Mouse (Mus musculus) retina, adult 2 months (tissue): ENCODE data around the gene H2-Eb2.

Experiments used
- DNase-seq: peaks from one replicate; pipeline ENCODE4 v3.0.0-alpha.2; 2012; ENCODE audit warnings: low read depth, low spot score

Gene H2-Eb2

GRCm38 (mm10) chr17:34354539-34354938 lies 29.1 kb downstream of the H2-Eb2 start, which contains the start of gene Btnl2:
TSS of gene Btnl2 (plus strand) at chr17:34354822.
- no peak for DNase-seq

- no peak for DNase-seq
Measured at GRCm38 (mm10) chr17:34354940-34355339, 29.5 kb downstream of the H2-Eb2 start.

DNA sequence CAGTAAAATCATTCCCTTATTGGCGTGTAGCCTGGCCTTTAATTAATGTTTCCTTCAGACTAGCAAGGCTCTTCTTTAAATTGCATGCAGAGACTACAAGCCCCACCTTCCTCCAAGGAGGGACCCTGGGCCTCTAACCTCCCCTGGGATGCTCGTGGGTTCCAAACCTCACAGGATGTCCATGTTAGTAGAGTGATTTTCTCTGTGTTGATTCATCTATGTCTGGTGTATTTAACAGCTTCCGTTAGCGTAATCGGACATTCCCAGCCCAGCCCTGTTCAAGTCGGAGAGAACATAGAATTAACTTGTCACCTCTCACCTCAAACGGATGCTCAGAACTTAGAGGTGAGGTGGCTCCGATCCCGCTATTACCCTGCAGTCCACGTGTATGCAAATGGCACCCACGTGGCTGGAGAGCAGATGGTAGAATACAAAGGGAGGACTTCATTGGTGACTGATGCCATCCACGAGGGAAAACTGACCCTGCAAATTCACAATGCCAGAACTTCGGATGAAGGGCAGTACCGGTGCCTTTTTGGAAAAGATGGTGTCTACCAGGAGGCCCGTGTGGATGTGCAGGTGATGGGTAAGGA lies 37.6 kb downstream of the H2-Eb2 start:
- DNase-seq = no peak

DNA sequence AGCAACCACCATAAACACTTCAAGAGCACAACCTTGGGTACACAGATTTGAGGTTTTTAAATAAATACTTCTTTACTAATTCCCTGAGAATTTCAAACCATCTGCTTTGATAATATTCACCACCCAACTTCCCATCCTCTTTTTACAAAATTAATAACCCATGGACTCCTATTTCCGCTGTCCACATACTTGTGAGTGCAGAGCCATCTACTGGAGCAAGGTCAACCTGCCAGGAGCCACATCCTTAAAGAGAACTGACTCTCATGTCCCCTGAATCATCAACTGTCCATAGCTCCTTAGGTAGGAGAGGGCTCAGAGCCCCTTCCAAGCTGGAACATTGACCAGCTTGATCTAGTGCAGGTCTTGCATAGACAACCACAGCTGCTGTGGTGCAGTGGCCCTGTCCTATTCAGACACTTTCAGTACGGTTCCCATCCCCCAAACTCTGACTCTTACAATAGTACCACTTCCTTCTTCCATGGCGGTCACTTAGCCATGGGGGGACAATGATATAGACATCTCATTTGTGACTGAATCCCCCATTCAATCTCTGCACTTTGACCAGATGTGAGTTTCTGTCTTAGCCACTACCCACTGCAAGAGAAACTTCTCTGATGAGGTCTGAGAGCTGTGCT lies 38.3 kb downstream of the H2-Eb2 start:
- DNase-seq = no peak

DNA sequence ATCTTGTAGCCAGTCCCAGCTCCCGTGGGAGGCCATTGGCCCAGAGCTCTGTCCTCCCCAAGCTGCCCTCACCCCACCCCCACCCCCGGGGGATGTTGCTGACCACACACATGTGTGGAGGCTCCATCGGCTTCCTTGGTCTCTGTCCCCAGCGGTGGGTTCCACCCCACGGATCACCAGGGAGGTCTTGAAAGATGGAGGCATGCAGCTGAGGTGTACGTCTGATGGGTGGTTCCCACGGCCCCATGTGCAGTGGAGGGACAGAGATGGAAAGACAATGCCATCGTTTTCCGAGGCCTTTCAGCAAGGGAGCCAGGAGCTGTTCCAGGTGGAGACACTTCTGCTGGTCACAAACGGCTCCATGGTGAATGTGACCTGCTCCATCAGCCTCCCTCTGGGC lies 39.6 kb downstream of the H2-Eb2 start:
- no peak for DNase-seq

DNA sequence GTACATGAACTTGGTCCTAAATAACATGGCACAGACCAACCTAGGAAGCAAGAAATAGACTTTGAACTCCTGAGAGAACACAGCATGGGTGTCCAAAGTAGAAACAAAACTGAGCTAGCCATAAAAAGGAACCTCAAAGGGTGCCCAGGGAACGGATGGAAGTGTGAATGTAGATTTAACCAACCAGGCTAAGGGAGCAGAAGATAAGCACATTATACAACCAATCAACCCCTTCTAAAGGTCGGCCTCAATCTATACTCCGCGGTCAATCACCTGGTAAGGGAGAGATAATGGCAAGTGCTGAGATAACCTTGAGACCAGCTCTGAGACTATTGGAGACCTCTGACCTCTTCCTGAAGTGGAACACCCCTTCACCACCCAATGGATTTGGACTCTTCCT lies 45.1 kb downstream of the H2-Eb2 start:
- DNase-seq = no peak

DNA sequence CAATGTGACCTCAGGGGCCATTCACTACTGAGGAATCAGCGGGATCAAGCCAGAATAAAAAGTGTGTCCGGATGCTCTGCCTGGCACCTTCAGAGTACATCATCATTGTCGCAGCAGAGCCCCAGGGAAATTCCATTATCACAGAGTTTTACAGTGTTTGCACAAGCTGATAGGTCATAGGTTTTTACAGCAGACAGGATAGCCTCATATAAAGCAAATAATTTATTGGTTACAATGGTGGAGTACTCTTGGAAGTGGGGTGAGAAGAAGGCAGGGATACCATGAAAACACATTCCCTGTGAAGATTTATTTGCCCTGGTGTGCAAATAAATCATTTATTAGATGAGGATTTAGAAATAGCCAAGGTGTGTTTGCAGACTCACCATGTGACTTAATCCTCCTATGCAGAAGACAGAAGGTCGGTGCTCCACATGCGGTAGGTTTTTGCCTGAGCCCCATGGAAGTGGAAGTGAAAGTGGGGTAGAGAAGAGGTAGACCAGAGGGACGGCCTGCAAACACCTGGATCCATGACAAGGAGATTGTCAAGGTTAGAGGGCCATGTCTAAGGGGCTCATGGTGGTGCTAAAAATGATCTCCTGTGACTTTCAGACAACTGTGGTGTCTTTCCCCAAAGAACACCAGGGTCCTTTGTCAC lies 47.7 kb downstream of the H2-Eb2 start:
- DNase-seq = no peak

DNA sequence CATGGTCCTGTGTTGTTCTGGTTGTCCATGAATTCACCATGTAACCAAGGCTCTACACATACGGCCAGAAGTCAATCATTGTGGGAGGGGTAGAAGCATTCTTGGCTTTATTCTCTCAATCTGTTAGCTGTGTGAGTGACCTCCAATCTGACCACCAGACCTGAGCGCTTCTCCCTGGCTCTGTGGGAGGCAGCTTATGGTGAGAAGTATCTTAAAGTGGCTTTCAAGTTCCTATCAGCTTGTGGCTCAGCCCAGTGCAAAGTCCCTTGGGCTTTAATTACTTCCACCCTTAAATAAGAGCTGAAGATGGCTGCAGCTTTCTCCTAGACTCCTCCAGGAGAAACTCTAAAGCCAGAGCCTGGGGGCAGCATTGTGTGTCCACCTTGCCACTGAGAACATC lies 51.4 kb downstream of the H2-Eb2 start, which contains the start of gene Btnl1:
Btnl1 (plus strand) TSS at position 286 of the 400 bp plus-strand sequence.
- no peak for DNase-seq

- DNase-seq = no peak
Measured at GRCm38 (mm10) chr17:34377450-34378209, 52.2 kb downstream of the H2-Eb2 start.

DNA sequence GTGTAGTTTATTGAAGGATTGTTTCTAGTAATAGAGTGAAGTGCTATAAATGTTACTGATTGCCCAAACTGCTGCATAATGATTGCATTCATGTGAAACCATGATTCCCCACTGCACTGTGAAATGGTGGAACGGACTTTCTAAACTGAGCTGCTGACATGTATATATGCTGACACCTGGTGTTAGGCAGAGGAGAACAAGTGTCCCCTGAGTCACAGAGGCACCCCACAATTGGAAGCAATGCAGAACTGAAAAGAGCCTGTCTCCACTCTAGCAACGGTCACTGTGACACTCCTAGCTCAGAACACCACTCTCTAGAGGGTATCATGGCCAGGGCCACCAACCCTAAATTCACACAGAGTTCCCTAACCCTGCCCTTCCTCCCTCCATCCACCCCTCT lies 53.3 kb downstream of the H2-Eb2 start:
- DNase-seq = no peak

- no peak for DNase-seq
Measured at GRCm38 (mm10) chr17:34379451-34379850, 54.0 kb downstream of the H2-Eb2 start.

- no peak for DNase-seq
Measured at GRCm38 (mm10) chr17:34381876-34382275, 56.4 kb downstream of the H2-Eb2 start.

- no peak for DNase-seq
Measured at GRCm38 (mm10) chr17:34383212-34383611, 57.7 kb downstream of the H2-Eb2 start.

DNA sequence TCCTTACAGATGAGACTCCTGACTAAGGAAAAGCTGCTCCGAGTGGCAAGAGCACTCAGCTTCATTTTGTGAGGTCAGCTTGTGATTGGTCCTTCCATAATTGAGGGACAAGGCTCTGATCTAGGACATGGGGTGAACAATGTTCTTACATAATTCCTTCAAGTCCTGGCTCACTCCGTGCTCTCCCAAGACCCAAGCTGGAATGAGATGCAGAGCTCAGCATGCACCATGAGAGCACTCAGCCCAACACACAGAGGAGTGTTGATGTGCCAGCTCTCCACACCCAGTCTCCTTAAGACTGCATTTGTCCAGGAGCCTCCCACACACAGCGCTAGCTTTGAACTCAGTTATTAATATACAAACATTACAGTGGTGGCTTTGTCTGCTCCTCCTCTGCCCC lies 59.2 kb downstream of the H2-Eb2 start:
- DNase-seq = no peak

- DNase-seq = no peak
Measured at GRCm38 (mm10) chr17:34386656-34387055, 61.2 kb downstream of the H2-Eb2 start.

- DNase-seq = no peak
Measured at GRCm38 (mm10) chr17:34388513-34388912, 63.0 kb downstream of the H2-Eb2 start.
